Mouse (Mus musculus): ENCODE data around the gene Lrrfip1. TPM values are rescaled to one million over a fixed set of nuclear protein-coding genes. Genes with fewer than 3 reads are reported as not detected.

Lrrfip1 gene
- total and polyA plus RNA-seq, 2 experiments from 2014 or later = 120 to 168 TPM

GRCm38 (mm10) chr1:91169157-91169556 lies 170.6 kb downstream of the Lrrfip1 start:
- TF ChIP-seq EP300 (IDR thresholded peaks at IDR 0.05; ENCODE audit: low read depth) (no peak), CTCF (IDR thresholded peaks at IDR 0.05; ENCODE audit: low read depth) (no peak)
- Histone ChIP-seq H3K36me3 (replicated peaks; ENCODE audit: control insufficient read depth, insufficient read depth, low read length) (no peaks in the 10 kb centered on the region), H3K4me3 (ENCODE audit: low read depth, low read length) (no peak overlapping the region), H3K9me3 (replicated peaks; ENCODE audit: control insufficient read depth, low read length) (peaks cover 4% of the 10 kb centered on the region; the same call in 1 of the 2 replicates), H3K4me2 (ENCODE audit: low read depth, low read length) (no peak overlapping the region), H3K27me3 (ENCODE audit: control insufficient read depth, insufficient read depth, low read length) (no peaks in the 10 kb centered on the region), H3K9ac (replicated peaks; ENCODE audit: low read depth, low read length) (no peak overlapping the region), H3K4me1 (ENCODE audit: control insufficient read depth, insufficient read depth) (no peaks in the 10 kb centered on the region), H3K27ac (ENCODE audit: low read depth) (no peak overlapping the region)
- ATAC-seq (ENCODE audit: insufficient read depth, low read depth) (no peak), DNase-seq (ENCODE audit: low spot score) (no peak)
- WGBS = 49% methylated on average over 4 of the region's 4 CpGs

- DNase-seq (ENCODE audit: low spot score) (no peak), ATAC-seq (ENCODE audit: insufficient read depth, low read depth) (no peak)
- Histone ChIP-seq H3K4me3 (ENCODE audit: low read depth, low read length) (no peak overlapping the region), H3K4me1 (ENCODE audit: control insufficient read depth, insufficient read depth) (peaks cover 7% of the 10 kb centered on the region; the same call in 1 of the 2 replicates), H3K27ac (ENCODE audit: low read depth) (no peak overlapping the region), H3K9me3 (replicated peaks; ENCODE audit: control insufficient read depth, low read length) (peaks cover 4% of the 10 kb centered on the region; the same call in 1 of the 2 replicates), H3K27me3 (ENCODE audit: control insufficient read depth, insufficient read depth, low read length) (no peaks in the 10 kb centered on the region), H3K36me3 (replicated peaks; ENCODE audit: control insufficient read depth, insufficient read depth, low read length) (no peaks in the 10 kb centered on the region), H3K4me2 (ENCODE audit: low read depth, low read length) (no peak overlapping the region), H3K9ac (replicated peaks; ENCODE audit: low read depth, low read length) (no peak overlapping the region)
- WGBS = 89% methylated on average over 5 of the region's 5 CpGs
- TF ChIP-seq CTCF (IDR thresholded peaks at IDR 0.05; ENCODE audit: low read depth) = no peak
- no peak for TF ChIP-seq EP300 (IDR thresholded peaks at IDR 0.05; ENCODE audit: low read depth)
These were observed 176.3 kb downstream of the Lrrfip1 start for GRCm38 (mm10) chr1:91174796-91175195.

GRCm38 (mm10) chr1:91176026-91176425 lies 177.5 kb downstream of the Lrrfip1 start:
- no peaks in the 10 kb centered on the region for H3K27me3 ChIP-seq (ENCODE audit: control insufficient read depth, insufficient read depth, low read length)
- H3K9me3 ChIP-seq (replicated peaks; ENCODE audit: control insufficient read depth, low read length) = peaks cover 4% of the 10 kb centered on the region; the same call in 1 of the 2 replicates
- peaks cover 12% of the 10 kb centered on the region; the same call in 1 of the 2 replicates for H3K4me1 ChIP-seq (ENCODE audit: control insufficient read depth, insufficient read depth)
- TF ChIP-seq CTCF (IDR thresholded peaks at IDR 0.05; ENCODE audit: low read depth) (no peak), EP300 (IDR thresholded peaks at IDR 0.05; ENCODE audit: low read depth) (no peak)
- ATAC-seq (ENCODE audit: insufficient read depth, low read depth) = no peak
- H3K27ac ChIP-seq (ENCODE audit: low read depth) = no peak overlapping the region
- no peak overlapping the region for H3K4me2 ChIP-seq (ENCODE audit: low read depth, low read length)
- no peak overlapping the region for H3K9ac ChIP-seq (replicated peaks; ENCODE audit: low read depth, low read length)
- no peaks in the 10 kb centered on the region for H3K36me3 ChIP-seq (replicated peaks; ENCODE audit: control insufficient read depth, insufficient read depth, low read length)
- no peak for DNase-seq (ENCODE audit: low spot score)
- WGBS = 71% methylated on average over 3 of the region's 3 CpGs
- no peak overlapping the region for H3K4me3 ChIP-seq (ENCODE audit: low read depth, low read length)

GRCm38 (mm10) chr1:91176871-91177270 lies 178.3 kb downstream of the Lrrfip1 start:
- Histone ChIP-seq H3K27me3 (ENCODE audit: control insufficient read depth, insufficient read depth, low read length) (no peaks in the 10 kb centered on the region), H3K27ac (ENCODE audit: low read depth) (no peak overlapping the region), H3K4me2 (ENCODE audit: low read depth, low read length) (no peak overlapping the region), H3K9me3 (replicated peaks; ENCODE audit: control insufficient read depth, low read length) (peaks cover 4% of the 10 kb centered on the region; the same call in 1 of the 2 replicates), H3K4me3 (ENCODE audit: low read depth, low read length) (no peak overlapping the region), H3K9ac (replicated peaks; ENCODE audit: low read depth, low read length) (no peak overlapping the region), H3K36me3 (replicated peaks; ENCODE audit: control insufficient read depth, insufficient read depth, low read length) (no peaks in the 10 kb centered on the region), H3K4me1 (ENCODE audit: control insufficient read depth, insufficient read depth) (peaks cover 15% of the 10 kb centered on the region; the same call in 1 of the 2 replicates)
- no peak for TF ChIP-seq EP300 (IDR thresholded peaks at IDR 0.05; ENCODE audit: low read depth)
- TF ChIP-seq CTCF (IDR thresholded peaks at IDR 0.05; ENCODE audit: low read depth) = no peak
- 32% methylated on average over 4 of the region's 4 CpGs for WGBS
- ATAC-seq (ENCODE audit: insufficient read depth, low read depth) (no peak), DNase-seq (ENCODE audit: low spot score) (peak; percentile 21)

Other genes with a start within 250 kb of the Lrrfip1 start
- 81.7 and 110 TPM in 2 replicates for gene Col6a3, start 154.8 kb upstream of the Lrrfip1 start, total RNA-seq (2014; rRNA removed; ENCODE audit: low replicate concordance)
- 14.2 and 15.1 TPM in 2 replicates for gene Col6a3, start 154.8 kb upstream of the Lrrfip1 start, polyA plus RNA-seq (2015; fragmentation: Nextera tagmentation; extraction: Ambion mirVana)
- 0.04 and 0.27 TPM in 2 replicates for gene Mlph, start 83.7 kb upstream of the Lrrfip1 start, total RNA-seq (2014; rRNA removed; ENCODE audit: low replicate concordance)
- gene Mlph, start 83.7 kb upstream of the Lrrfip1 start, polyA plus RNA-seq (2015; fragmentation: Nextera tagmentation; extraction: Ambion mirVana) = 0.12 TPM in 2 replicates
- gene Prlh, start 45.6 kb upstream of the Lrrfip1 start, total RNA-seq (2014; rRNA removed; ENCODE audit: low replicate concordance) = not detected in 2 replicates
- not detected in 2 replicates for gene Prlh, start 45.6 kb upstream of the Lrrfip1 start, polyA plus RNA-seq (2015; fragmentation: Nextera tagmentation; extraction: Ambion mirVana)
- 7.1 and 8.4 TPM in 2 replicates for gene Rab17, start 29.1 kb upstream of the Lrrfip1 start, total RNA-seq (2014; rRNA removed; ENCODE audit: low replicate concordance)
- 5.1 and 5.6 TPM in 2 replicates for gene Rab17, start 29.1 kb upstream of the Lrrfip1 start, polyA plus RNA-seq (2015; fragmentation: Nextera tagmentation; extraction: Ambion mirVana)
- 0.04 and 4.4 TPM in 2 replicates for gene Rbm44, start 146.4 kb downstream of the Lrrfip1 start, total RNA-seq (2014; rRNA removed; ENCODE audit: low replicate concordance)
- gene Rbm44, start 146.4 kb downstream of the Lrrfip1 start, polyA plus RNA-seq (2015; fragmentation: Nextera tagmentation; extraction: Ambion mirVana) = 0.71 and 0.97 TPM in 2 replicates
- 46.7 and 59.5 TPM in 2 replicates for gene Ramp1, start 181.1 kb downstream of the Lrrfip1 start, total RNA-seq (2014; rRNA removed; ENCODE audit: low replicate concordance)
- gene Ramp1, start 181.1 kb downstream of the Lrrfip1 start, polyA plus RNA-seq (2015; fragmentation: Nextera tagmentation; extraction: Ambion mirVana) = 62.4 and 65.5 TPM in 2 replicates